8 mouse cellular contexts compared by ENCODE assay signal in the genomic region with DNA sequence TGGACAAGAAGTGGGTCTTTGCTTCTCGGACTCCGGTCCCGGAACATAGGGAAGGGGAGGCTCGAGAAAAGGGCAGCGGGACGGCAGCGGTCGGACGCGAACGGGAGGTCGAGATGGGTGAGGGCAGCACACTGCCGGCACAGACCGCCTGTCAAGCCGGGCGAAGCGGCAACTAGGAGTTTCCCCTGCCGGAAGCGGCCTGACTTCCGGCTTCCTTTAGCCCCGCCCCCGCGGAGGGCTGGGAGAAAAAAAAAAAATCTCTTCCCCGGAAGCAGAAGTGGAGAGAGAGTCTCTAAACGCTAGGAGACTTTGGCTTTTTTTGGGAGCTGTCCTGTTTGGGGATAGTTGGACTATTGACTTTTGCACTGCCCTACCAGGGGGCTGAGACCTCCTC. TPM values are rescaled to one million over a fixed set of nuclear protein-coding genes. Genes with fewer than 3 reads are reported as not detected.
DNase-seq lines count a peak whose midpoint lies in the region; ATAC-seq and TF ChIP-seq lines count a peak whose summit lies in the region.

A gene (minus strand): TSS at position 209 of the 394 bp plus-strand sequence.

- H3K4me2 ChIP-seq in heart, embryonic 12.5 days: peak within 1 kb of the TSS; percentile 93
- H3K4me2 ChIP-seq in kidney, postnatal 0 days (ENCODE audit: low read length): peak within 1 kb of the TSS; percentile 66
- H3K4me2 ChIP-seq in liver, embryonic 11.5 days: peak within 1 kb of the TSS; percentile 87
- peak within 1 kb of the TSS; percentile 76 for H3K4me2 ChIP-seq in stomach, embryonic 14.5 days (replicated peaks; ENCODE audit: low read depth, low read length)

- no peak for TF ChIP-seq CTCF in kidney, postnatal 0 days (IDR thresholded peaks at IDR 0.05; ENCODE audit: low read depth)

- H3K9ac ChIP-seq in heart, embryonic 12.5 days: peak within 1 kb of the TSS; percentile 94
- H3K9ac ChIP-seq in kidney, postnatal 0 days (ENCODE audit: low read depth, low read length): peak within 1 kb of the TSS; percentile 69
- H3K9ac ChIP-seq in liver, embryonic 11.5 days (ENCODE audit: low read depth, low read length): peak within 1 kb of the TSS; percentile 86
- H3K9ac ChIP-seq in stomach, embryonic 14.5 days (replicated peaks; ENCODE audit: low read depth, low read length): peak within 1 kb of the TSS; percentile 55

- H3K27ac ChIP-seq in heart, embryonic 12.5 days (ENCODE audit: poor library complexity, severe bottlenecking): peak within 1 kb of the TSS; percentile 81
- H3K27ac ChIP-seq in kidney, postnatal 0 days: peak within 1 kb of the TSS; percentile 65
- H3K27ac ChIP-seq in liver, embryonic 11.5 days (ENCODE audit: low read depth, low read length): peak within 1 kb of the TSS; percentile 71
- H3K27ac ChIP-seq in stomach, embryonic 14.5 days (ENCODE audit: low read length): no peak within 1 kb of the TSS

- under 1% methylated on average over 25 of the region's 25 CpGs for WGBS in heart, embryonic 12.5 days
- WGBS in kidney, postnatal 0 days: 0% methylated on average over 25 of the region's 25 CpGs
- WGBS in liver, embryonic 11.5 days: under 1% methylated on average over 25 of the region's 25 CpGs
- under 1% methylated on average over 25 of the region's 25 CpGs for WGBS in stomach, embryonic 14.5 days

- H3K4me1 ChIP-seq in heart, embryonic 12.5 days (replicated peaks): peaks cover 14% of the 10 kb centered on the region
- H3K4me1 ChIP-seq in kidney, postnatal 0 days (replicated peaks; ENCODE audit: insufficient read depth, low read length): 0 out of 2 replicates have a peak, but pooled peaks cover 7% of the 10 kb centered on the region
- H3K4me1 ChIP-seq in liver, embryonic 11.5 days (replicated peaks; ENCODE audit: control insufficient read depth, insufficient read depth, low read length): peaks cover 6% of the 10 kb centered on the region; the same call in 1 of the 2 replicates
- peaks cover 5% of the 10 kb centered on the region; the same call in 1 of the 2 replicates for H3K4me1 ChIP-seq in stomach, embryonic 14.5 days (ENCODE audit: control insufficient read depth, insufficient read depth, low read length)

- ATAC-seq in erythroid progenitor cell, adult 5-6 weeks (replicated peaks; ENCODE audit: low FRiP score, poor library complexity, severe bottlenecking): peak; percentile 96
- peak; percentile 88 for ATAC-seq in heart, embryonic 12.5 days (ENCODE audit: insufficient number of reproducible peaks, low FRiP score)
- ATAC-seq in kidney, postnatal 0 days (replicated peaks; ENCODE audit: low FRiP score, low read depth): peak; percentile 86
- ATAC-seq in liver, embryonic 11.5 days (replicated peaks; ENCODE audit: low FRiP score): peak; percentile 89
- ATAC-seq in stomach, embryonic 14.5 days (ENCODE audit: insufficient number of reproducible peaks, insufficient read depth, low FRiP score, low read depth): peak; percentile 90

- DNase-seq in CD4-positive helper T cell, adult 2 months (ENCODE audit: low read depth, low spot score): peak; percentile 90
- peak; percentile 66 for DNase-seq in brain, embryonic 18.5 days (ENCODE audit: low read depth, low spot score)
- DNase-seq in kidney, postnatal 0 days (ENCODE audit: low spot score): peak; percentile 92
- peak; percentile 89 for DNase-seq in liver, embryonic 11.5 days (ENCODE audit: low spot score)
- DNase-seq in naive thymus-derived CD4-positive, alpha-beta T cell, adult 2 months (ENCODE audit: low read depth): peak; percentile 90

- H3K4me3 ChIP-seq in heart, embryonic 12.5 days: peak within 1 kb of the TSS; percentile 91
- peak within 1 kb of the TSS; percentile 79 for H3K4me3 ChIP-seq in kidney, postnatal 0 days (replicated peaks; ENCODE audit: low read depth, low read length)
- H3K4me3 ChIP-seq in liver, embryonic 11.5 days (ENCODE audit: low read depth, low read length): peak within 1 kb of the TSS; percentile 95
- H3K4me3 ChIP-seq in stomach, embryonic 14.5 days (ENCODE audit: low read depth, low read length): peak within 1 kb of the TSS; percentile 89

- H3K27me3 ChIP-seq in heart, embryonic 12.5 days (replicated peaks): no peaks in the 10 kb centered on the region
- no peaks in the 10 kb centered on the region for H3K27me3 ChIP-seq in kidney, postnatal 0 days (ENCODE audit: insufficient read depth, low read length)
- H3K27me3 ChIP-seq in liver, embryonic 11.5 days (replicated peaks; ENCODE audit: control insufficient read depth, insufficient read depth, low read length): no peaks in the 10 kb centered on the region
- no peaks in the 10 kb centered on the region for H3K27me3 ChIP-seq in stomach, embryonic 14.5 days (ENCODE audit: control insufficient read depth, insufficient read depth, low read length)

- H3K9me3 ChIP-seq in heart, embryonic 12.5 days (replicated peaks): no peaks in the 10 kb centered on the region
- no peaks in the 10 kb centered on the region for H3K9me3 ChIP-seq in kidney, postnatal 0 days (replicated peaks; ENCODE audit: low read length)
- H3K9me3 ChIP-seq in liver, embryonic 11.5 days (ENCODE audit: control insufficient read depth, low read length): no peaks in the 10 kb centered on the region
- H3K9me3 ChIP-seq in stomach, embryonic 14.5 days (ENCODE audit: control insufficient read depth, low read depth, low read length): no peaks in the 10 kb centered on the region

- no peaks in the 10 kb centered on the region for H3K36me3 ChIP-seq in heart, embryonic 12.5 days
- H3K36me3 ChIP-seq in kidney, postnatal 0 days (ENCODE audit: insufficient read depth, low read length): no peaks in the 10 kb centered on the region
- no peaks in the 10 kb centered on the region for H3K36me3 ChIP-seq in liver, embryonic 11.5 days (ENCODE audit: control insufficient read depth, insufficient read depth, low read length)
- H3K36me3 ChIP-seq in stomach, embryonic 14.5 days (ENCODE audit: control insufficient read depth, insufficient read depth, low read length): no peaks in the 10 kb centered on the region

RNA-seq across cellular contexts. Expression of the gene that starts here (rescaled TPM):
- 27.4 and 28.1 TPM in 2 replicates for total RNA-seq in erythroid progenitor cell, adult 5-6 weeks (2015; ENCODE audit: low replicate concordance)
- total RNA-seq in erythroid progenitor cell, adult 5-6 weeks (2017; ENCODE audit: low replicate concordance): 12.8 and 17.7 TPM in 2 replicates
- 29.4 and 31.7 TPM in 2 replicates for polyA plus RNA-seq in heart, embryonic 12.5 days (2016; fragmentation: Nextera tagmentation; extraction: Ambion mirVana)
- polyA plus RNA-seq in kidney, postnatal 0 days (2015; fragmentation: Nextera tagmentation; extraction: Ambion mirVana): 39.5 and 39.9 TPM in 2 replicates
- 28.8 and 33.3 TPM in 2 replicates for polyA plus RNA-seq in liver, embryonic 11.5 days (2014; fragmentation: Nextera tagmentation; extraction: Ambion mirVana)
- polyA plus RNA-seq in stomach, embryonic 14.5 days (2014; fragmentation: Nextera tagmentation; extraction: Ambion mirVana): 32.5 and 33.1 TPM in 2 replicates
